ENCODE assay signal across 7 mouse cellular contexts in the genomic region with DNA sequence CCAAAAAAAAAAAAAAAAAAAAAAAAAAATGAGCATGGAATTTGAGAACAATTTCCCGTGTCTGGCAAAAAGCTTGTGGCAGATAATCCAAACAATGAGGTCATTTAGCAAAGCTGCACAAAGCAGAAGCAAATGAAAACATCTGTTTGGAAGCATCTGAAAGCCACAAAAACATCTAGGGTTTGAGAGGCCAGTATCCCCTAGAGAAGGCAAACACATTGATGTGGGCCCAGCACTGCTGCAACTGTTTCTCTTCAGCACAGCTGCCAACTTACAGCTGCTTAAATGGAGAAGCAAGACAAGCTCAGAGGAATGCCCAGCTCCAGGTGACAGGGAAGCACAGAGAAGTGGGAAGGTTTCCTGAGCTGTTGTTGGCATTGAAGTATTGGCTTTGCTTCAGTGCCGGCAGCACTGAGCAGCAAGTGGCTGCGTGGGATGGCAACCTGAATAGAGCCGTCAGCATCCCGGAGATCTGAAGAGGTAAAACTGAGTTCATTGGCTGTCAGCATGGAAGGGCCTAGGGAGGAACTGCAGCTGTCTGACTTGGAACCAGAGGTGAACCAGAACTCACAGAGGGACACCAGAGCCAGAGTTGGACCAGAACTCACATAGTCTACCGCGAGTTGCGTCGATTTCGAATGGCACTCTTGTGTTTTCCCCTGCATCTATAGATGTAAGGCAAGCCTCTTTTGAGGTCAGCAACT.
DNase-seq lines count a peak whose midpoint lies in the region; ATAC-seq and TF ChIP-seq lines count a peak whose summit lies in the region.

No protein-coding gene starts in this region.

- no peak overlapping the region for H3K4me3 ChIP-seq in midbrain, embryonic 14.5 days (replicated peaks; ENCODE audit: low read depth, low read length)
- H3K4me3 ChIP-seq in midbrain, embryonic 15.5 days, result no peak overlapping the region
- no peak overlapping the region for H3K4me3 ChIP-seq in embryonic facial prominence, embryonic 15.5 days (replicated peaks)
- no peak overlapping the region for H3K4me3 ChIP-seq in heart, postnatal 0 days (ENCODE audit: low read depth, low read length)

- no peaks in the 10 kb centered on the region for H3K27me3 ChIP-seq in midbrain, embryonic 14.5 days (ENCODE audit: control insufficient read depth, insufficient read depth, low read length)
- H3K27me3 ChIP-seq in midbrain, embryonic 15.5 days (replicated peaks), result no peaks in the 10 kb centered on the region
- peaks cover 34% of the 10 kb centered on the region for H3K27me3 ChIP-seq in embryonic facial prominence, embryonic 15.5 days
- no peaks in the 10 kb centered on the region for H3K27me3 ChIP-seq in heart, postnatal 0 days (ENCODE audit: control insufficient read depth, insufficient read depth, low read length)

- DNase-seq in midbrain, embryonic 14.5 days, result peak; percentile 24
- peak; percentile 9 for DNase-seq in heart, postnatal 0 days (ENCODE audit: low spot score)
- DNase-seq in skeletal muscle tissue, adult 2 months (ENCODE audit: low read depth, low spot score), result peak; percentile 68
- no peak for DNase-seq in urinary bladder, adult 2 months (ENCODE audit: low spot score)
- DNase-seq in kidney, postnatal 25 days, result no peak

- H3K9ac ChIP-seq in midbrain, embryonic 14.5 days (replicated peaks; ENCODE audit: low read length), result no peak overlapping the region
- no peak overlapping the region for H3K9ac ChIP-seq in midbrain, embryonic 15.5 days
- H3K9ac ChIP-seq in embryonic facial prominence, embryonic 15.5 days, result no peak overlapping the region
- no peak overlapping the region for H3K9ac ChIP-seq in heart, postnatal 0 days (replicated peaks; ENCODE audit: low read depth, low read length)

- TF ChIP-seq EP300 in heart, postnatal 0 days (IDR thresholded peaks at IDR 0.05; ENCODE audit: low read depth), result no peak

- H3K4me1 ChIP-seq in midbrain, embryonic 14.5 days (ENCODE audit: control insufficient read depth, insufficient read depth, low read length), result no peaks in the 10 kb centered on the region
- H3K4me1 ChIP-seq in midbrain, embryonic 15.5 days, result no peaks in the 10 kb centered on the region
- H3K4me1 ChIP-seq in embryonic facial prominence, embryonic 15.5 days, result peaks cover 6% of the 10 kb centered on the region; the same call in 1 of the 2 replicates
- H3K4me1 ChIP-seq in heart, postnatal 0 days (ENCODE audit: control insufficient read depth, insufficient read depth), result no peaks in the 10 kb centered on the region

- no peak overlapping the region for H3K4me2 ChIP-seq in midbrain, embryonic 14.5 days (ENCODE audit: low read length)
- H3K4me2 ChIP-seq in midbrain, embryonic 15.5 days, result no peak overlapping the region
- H3K4me2 ChIP-seq in embryonic facial prominence, embryonic 15.5 days (replicated peaks), result no peak overlapping the region
- H3K4me2 ChIP-seq in heart, postnatal 0 days (ENCODE audit: low read depth, low read length), result no peak overlapping the region

- H3K27ac ChIP-seq in midbrain, embryonic 14.5 days (replicated peaks; ENCODE audit: low read depth, low read length), result no peak overlapping the region
- H3K27ac ChIP-seq in midbrain, embryonic 15.5 days, result no peak overlapping the region
- no peak overlapping the region for H3K27ac ChIP-seq in embryonic facial prominence, embryonic 15.5 days (replicated peaks)
- no peak overlapping the region for H3K27ac ChIP-seq in heart, postnatal 0 days (ENCODE audit: low read depth)

- H3K36me3 ChIP-seq in midbrain, embryonic 14.5 days (ENCODE audit: control insufficient read depth, insufficient read depth, low read length), result no peaks in the 10 kb centered on the region
- no peaks in the 10 kb centered on the region for H3K36me3 ChIP-seq in midbrain, embryonic 15.5 days (replicated peaks)
- H3K36me3 ChIP-seq in embryonic facial prominence, embryonic 15.5 days, result no peaks in the 10 kb centered on the region
- no peaks in the 10 kb centered on the region for H3K36me3 ChIP-seq in heart, postnatal 0 days (replicated peaks; ENCODE audit: control insufficient read depth, insufficient read depth, low read length)

- 59% methylated on average over 10 of the region's 10 CpGs for WGBS in midbrain, embryonic 14.5 days
- 61% methylated on average over 10 of the region's 10 CpGs for WGBS in midbrain, embryonic 15.5 days
- WGBS in embryonic facial prominence, embryonic 15.5 days, result 40% methylated on average over 10 of the region's 10 CpGs
- WGBS in heart, postnatal 0 days, result 50% methylated on average over 10 of the region's 10 CpGs

- no peak for ATAC-seq in midbrain, embryonic 14.5 days (ENCODE audit: low FRiP score, low TSS enrichment)
- no peak for ATAC-seq in midbrain, embryonic 15.5 days (replicated peaks)
- ATAC-seq in embryonic facial prominence, embryonic 15.5 days (ENCODE audit: insufficient number of reproducible peaks, low FRiP score, low TSS enrichment, low read depth), result peak; percentile 54; the same call in 1 of the 2 replicates
- no peak for ATAC-seq in heart, postnatal 0 days (ENCODE audit: insufficient read depth, low read depth)

- no peak for TF ChIP-seq CTCF in heart, postnatal 0 days (IDR thresholded peaks at IDR 0.05; ENCODE audit: low read depth)

- no peaks in the 10 kb centered on the region for H3K9me3 ChIP-seq in midbrain, embryonic 14.5 days (ENCODE audit: control insufficient read depth, low read length)
- no peaks in the 10 kb centered on the region for H3K9me3 ChIP-seq in midbrain, embryonic 15.5 days
- H3K9me3 ChIP-seq in embryonic facial prominence, embryonic 15.5 days (replicated peaks), result no peaks in the 10 kb centered on the region
- H3K9me3 ChIP-seq in heart, postnatal 0 days (replicated peaks; ENCODE audit: control insufficient read depth, low read length), result no peaks in the 10 kb centered on the region

Comparison
In these comparisons a context has a peak if more than half of its experiments do, and no peak if none do; other contexts are left out.
1. DNase-seq: peak in midbrain, embryonic 14.5 days (single experiment), heart, postnatal 0 days (single experiment) and skeletal muscle tissue, adult 2 months (single experiment); none in urinary bladder, adult 2 months (single experiment) and kidney, postnatal 25 days (0 of 2).